Mouse (Mus musculus) midbrain, embryonic 16.5 days (tissue): ENCODE data around the gene Map2k1. TPM values are rescaled to one million over a fixed set of nuclear protein-coding genes. Genes with fewer than 3 reads are reported as not detected.
"Not testable (repeated sequence)": the region's sequence is repeated elsewhere in the genome, so short reads cannot be mapped to it uniquely, and the experiment has no call there.

Source experiments
- ATAC-seq: fragments of 200-750 bp; cut with Nextera tagmentation; 2 replicates; pipeline ENCODE4 v1.8.0; 2017; ENCODE audit warnings: moderate TSS enrichment
- H3K27ac ChIP-seq: fragments of 300-500 bp; sonication (generic); 2 replicates; pipeline ENCODE4 v1.5.1; 2014; ENCODE audit warnings: mild to moderate bottlenecking, low read length, mixed read lengths
- H3K27me3 ChIP-seq: fragments of 300-500 bp; sonication (generic); 2 replicates; pipeline ENCODE4 v1.6.1; 2014; ENCODE audit warnings: low read depth, low read length, mixed read lengths; ENCODE audit not compliant: control insufficient read depth, insufficient read depth
- H3K36me3 ChIP-seq: fragments of 300-500 bp; sonication (generic); 2 replicates; pipeline ENCODE4 v1.6.1; 2014; ENCODE audit warnings: mild to moderate bottlenecking, low read length, moderate library complexity, mixed read lengths; ENCODE audit not compliant: control insufficient read depth, insufficient read depth
- H3K4me1 ChIP-seq: fragments of 300-500 bp; sonication (generic); 2 replicates; pipeline ENCODE4 v1.6.1; 2014; ENCODE audit warnings: mild to moderate bottlenecking, low read length, mixed read lengths; ENCODE audit not compliant: control insufficient read depth, insufficient read depth
- H3K4me2 ChIP-seq: fragments of 300-500 bp; sonication (generic); 2 replicates; pipeline ENCODE4 v1.6.1; 2014; ENCODE audit warnings: mild to moderate bottlenecking, low read length, mixed read lengths
- H3K4me3 ChIP-seq: fragments of 300-500 bp; sonication (generic); 2 replicates; pipeline ENCODE4 v1.5.1; 2014; ENCODE audit warnings: low read depth, mild to moderate bottlenecking, low read length, moderate library complexity, mixed read lengths
- H3K9ac ChIP-seq: fragments of 300-500 bp; sonication (generic); 2 replicates; pipeline ENCODE4 v1.6.1; 2014; ENCODE audit warnings: low read depth, low read length, mixed read lengths
- H3K9me3 ChIP-seq: fragments of 300-500 bp; sonication (generic); replicated peaks from 2 replicates; pipeline ENCODE4 v1.6.1; 2014; ENCODE audit warnings: mild to moderate bottlenecking, low read length, mixed read lengths; ENCODE audit not compliant: control insufficient read depth, poor library complexity, severe bottlenecking
- WGBS: fragments of 180-500 bp; shearing (Covaris S2); extraction: QIAGEN DNeasy Blood & Tissue Kit; methylation state at CpG from one replicate; pipeline ENCODE4 v1.1.7; 2014; 5-methylcytosine and 5-hydroxymethylcytosine counted together
- polyA plus RNA-seq: library from polyadenylated mRNA; unstranded; fragments of >200 nt; fragmentation: Nextera tagmentation; extraction: Ambion mirVana; gene quantifications from 2 replicates; pipeline ENCODE4 v1.2.1, GENCODE M21; 2015

The Map2k1 gene
- polyA plus RNA-seq, 1 experiment from 2014 or later = 68.4 TPM

- Histone ChIP-seq H3K4me1 (no peaks in the 10 kb centered on the region), H3K9ac (no peak overlapping the region), H3K27me3 (no peaks in the 10 kb centered on the region), H3K9me3 (no peaks in the 10 kb centered on the region), H3K4me3 (no peak overlapping the region), H3K36me3 (peaks cover 2% of the 10 kb centered on the region; the same call in 1 of the 2 replicates), H3K27ac (no peak overlapping the region), H3K4me2 (no peak overlapping the region)
- ATAC-seq = no peak
Measured at GRCm38 (mm10) chr9:64202866-64203265, 50.6 kb downstream of the Map2k1 start.

GRCm38 (mm10) chr9:64202331-64202730 lies 51.1 kb downstream of the Map2k1 start:
- H3K4me2 ChIP-seq = no peak overlapping the region
- no peaks in the 10 kb centered on the region for H3K27me3 ChIP-seq
- peaks cover 2% of the 10 kb centered on the region; the same call in 1 of the 2 replicates for H3K36me3 ChIP-seq
- H3K27ac ChIP-seq = no peak overlapping the region
- H3K9ac ChIP-seq = no peak overlapping the region
- H3K4me3 ChIP-seq = no peak overlapping the region
- H3K9me3 ChIP-seq = no peaks in the 10 kb centered on the region
- no peaks in the 10 kb centered on the region for H3K4me1 ChIP-seq
- ATAC-seq = no peak

- 89% methylated on average over 2 of the region's 2 CpGs for WGBS
- H3K4me1 ChIP-seq = no peaks in the 10 kb centered on the region
- H3K9me3 ChIP-seq = no peaks in the 10 kb centered on the region
- no peak overlapping the region for H3K27ac ChIP-seq
- no peaks in the 10 kb centered on the region for H3K27me3 ChIP-seq
- H3K9ac ChIP-seq = no peak overlapping the region
- H3K4me2 ChIP-seq = no peak overlapping the region
- no peak for ATAC-seq
- H3K4me3 ChIP-seq = no peak overlapping the region
- H3K36me3 ChIP-seq = no peaks in the 10 kb centered on the region; the same call in 1 of the 2 replicates
Measured at GRCm38 (mm10) chr9:64199897-64200296, 53.5 kb downstream of the Map2k1 start.

- not testable (repeated sequence) for ATAC-seq, H3K9me3 ChIP-seq, H3K36me3 ChIP-seq, H3K4me3 ChIP-seq, H3K27ac ChIP-seq, H3K4me2 ChIP-seq, H3K9ac ChIP-seq, H3K4me1 ChIP-seq, H3K27me3 ChIP-seq
- WGBS = 90% methylated on average over 7 of the region's 7 CpGs
Measured at GRCm38 (mm10) chr9:64198763-64199418, 54.5 kb downstream of the Map2k1 start.

GRCm38 (mm10) chr9:64198068-64198762 lies 55.2 kb downstream of the Map2k1 start:
- H3K4me1 ChIP-seq = no peaks in the 10 kb centered on the region
- no peaks in the 10 kb centered on the region for H3K27me3 ChIP-seq
- 90% methylated on average over 5 of the region's 5 CpGs for WGBS
- no peak overlapping the region for H3K4me2 ChIP-seq
- H3K4me3 ChIP-seq = no peak overlapping the region
- H3K9me3 ChIP-seq = no peaks in the 10 kb centered on the region
- H3K27ac ChIP-seq = no peak overlapping the region
- H3K36me3 ChIP-seq = no peaks in the 10 kb centered on the region
- H3K9ac ChIP-seq = no peak overlapping the region
- ATAC-seq = no peak

GRCm38 (mm10) chr9:64197524-64197923 lies 55.9 kb downstream of the Map2k1 start:
- WGBS = 88% methylated on average over 8 of the region's 8 CpGs
- Histone ChIP-seq H3K36me3 (0 out of 2 replicates have a peak, but pooled peaks cover under 1% of the 10 kb centered on the region), H3K4me1 (no peaks in the 10 kb centered on the region), H3K9me3 (no peaks in the 10 kb centered on the region), H3K27ac (no peak overlapping the region), H3K4me2 (no peak overlapping the region), H3K27me3 (no peaks in the 10 kb centered on the region), H3K4me3 (no peak overlapping the region), H3K9ac (no peak overlapping the region)
- ATAC-seq = no peak

- Histone ChIP-seq H3K36me3 (peaks cover 9% of the 10 kb centered on the region; the same call in 1 of the 2 replicates), H3K4me3 (no peak overlapping the region), H3K9me3 (no peaks in the 10 kb centered on the region), H3K4me2 (no peak overlapping the region), H3K9ac (no peak overlapping the region), H3K27me3 (no peaks in the 10 kb centered on the region), H3K4me1 (no peaks in the 10 kb centered on the region), H3K27ac (no peak overlapping the region)
- no peak for ATAC-seq
- WGBS = 77% methylated on average over 4 of the region's 4 CpGs
Measured at GRCm38 (mm10) chr9:64195554-64195953, 57.9 kb downstream of the Map2k1 start.

GRCm38 (mm10) chr9:64193879-64194278 lies 59.6 kb downstream of the Map2k1 start:
- WGBS = 100% methylated on average over 1 of the region's 1 CpGs
- ATAC-seq = no peak

GRCm38 (mm10) chr9:64184166-64184840 lies 69.1 kb downstream of the Map2k1 start:
- Histone ChIP-seq H3K36me3 (peaks cover 13% of the 10 kb centered on the region), H3K4me3 (no peak overlapping the region), H3K4me1 (peaks cover 9% of the 10 kb centered on the region), H3K4me2 (no peak overlapping the region), H3K9me3 (no peaks in the 10 kb centered on the region), H3K9ac (no peak overlapping the region), H3K27ac (no peak overlapping the region), H3K27me3 (no peaks in the 10 kb centered on the region)
- ATAC-seq = no peak
- WGBS = 93% methylated on average over 5 of the region's 5 CpGs

More at GRCm38 (mm10) chr9:64193879-64194278, 59.6 kb downstream of the Map2k1 start:
- Histone ChIP-seq H3K27ac (no peak overlapping the region), H3K4me2 (no peak overlapping the region), H3K4me3 (no peak overlapping the region), H3K4me1 (no peaks in the 10 kb centered on the region), H3K9me3 (no peaks in the 10 kb centered on the region), H3K27me3 (no peaks in the 10 kb centered on the region), H3K36me3 (peaks cover 15% of the 10 kb centered on the region), H3K9ac (no peak overlapping the region)
